ENCODE assay signal across 9 mouse cellular contexts in genomic region chr2:33847196-33847834, GRCm38 (mm10). TPM values are rescaled to one million over a fixed set of nuclear protein-coding genes. Genes with fewer than 3 reads are reported as not detected.
DNase-seq lines count a peak whose midpoint lies in the region; ATAC-seq lines count a peak whose summit lies in the region.
"Had no signal": no experiment of that assay in that cellular context is flagged by ENCODE, and none has a peak within 500 bp of the region (broad histone marks: within the 10 kb centered on the region; RNA-seq: fewer than 3 reads in every experiment).

No protein-coding gene starts in this region.

- DNase-seq in heart, postnatal 36 days: no peak
- no peak for DNase-seq in embryonic facial prominence, embryonic 11.5 days (ENCODE audit: low spot score)
- no peak for DNase-seq in B cell, adult 2 months
- no peak for DNase-seq in layer of hippocampus, postnatal 14 days (ENCODE audit: low spot score in 2 of 2)

- H3K4me3 ChIP-seq in heart, embryonic 16.5 days (ENCODE audit: low read length): no peak overlapping the region
- no peak overlapping the region for H3K4me3 ChIP-seq in embryonic facial prominence, embryonic 11.5 days (ENCODE audit: low read depth, low read length)
- no peak overlapping the region for H3K4me3 ChIP-seq in hindbrain, embryonic 16.5 days (ENCODE audit: low read length)
- H3K4me3 ChIP-seq in midbrain, embryonic 15.5 days: no peak overlapping the region
- H3K4me3 ChIP-seq in intestine, embryonic 16.5 days (ENCODE audit: low read length): no peak overlapping the region

- H3K36me3 ChIP-seq in heart, embryonic 16.5 days (ENCODE audit: control insufficient read depth, insufficient read depth): no peaks in the 10 kb centered on the region
- H3K36me3 ChIP-seq in embryonic facial prominence, embryonic 11.5 days (replicated peaks; ENCODE audit: control insufficient read depth, insufficient read depth, low read depth, low read length): no peaks in the 10 kb centered on the region
- H3K36me3 ChIP-seq in hindbrain, embryonic 16.5 days (ENCODE audit: control insufficient read depth, insufficient read depth, low read length): no peaks in the 10 kb centered on the region
- H3K36me3 ChIP-seq in midbrain, embryonic 15.5 days (replicated peaks): no peaks in the 10 kb centered on the region
- no peaks in the 10 kb centered on the region for H3K36me3 ChIP-seq in intestine, embryonic 16.5 days (ENCODE audit: control insufficient read depth, insufficient read depth, low read length)

- H3K9ac ChIP-seq in heart, embryonic 16.5 days (ENCODE audit: low read length): no peak overlapping the region
- no peak overlapping the region for H3K9ac ChIP-seq in embryonic facial prominence, embryonic 11.5 days (replicated peaks; ENCODE audit: low read length)
- peak overlapping the region; percentile 3 for H3K9ac ChIP-seq in hindbrain, embryonic 16.5 days (ENCODE audit: low read depth, low read length)
- no peak overlapping the region for H3K9ac ChIP-seq in midbrain, embryonic 15.5 days
- H3K9ac ChIP-seq in intestine, embryonic 16.5 days (ENCODE audit: low read depth, low read length): no peak overlapping the region

- ATAC-seq in heart, embryonic 16.5 days (replicated peaks; ENCODE audit: extremely low read depth, insufficient read depth, low FRiP score): no peak
- ATAC-seq in embryonic facial prominence, embryonic 11.5 days (replicated peaks; ENCODE audit: insufficient number of reproducible peaks, low FRiP score, low TSS enrichment, low read depth): no peak
- no peak for ATAC-seq in hindbrain, embryonic 16.5 days
- ATAC-seq in midbrain, embryonic 15.5 days (replicated peaks): no peak
- ATAC-seq in intestine, embryonic 16.5 days: no peak
- ATAC-seq: CD4-positive, CD25-positive, alpha-beta regulatory T cell, adult 4 months had no signal

- H3K27me3 ChIP-seq in heart, embryonic 16.5 days (ENCODE audit: control insufficient read depth, insufficient read depth, low read length): no peaks in the 10 kb centered on the region
- H3K27me3 ChIP-seq in embryonic facial prominence, embryonic 11.5 days (ENCODE audit: control insufficient read depth, insufficient read depth, low read length): no peaks in the 10 kb centered on the region
- no peaks in the 10 kb centered on the region for H3K27me3 ChIP-seq in hindbrain, embryonic 16.5 days (replicated peaks; ENCODE audit: control insufficient read depth, insufficient read depth, low read length)
- H3K27me3 ChIP-seq in midbrain, embryonic 15.5 days (replicated peaks): no peaks in the 10 kb centered on the region
- H3K27me3 ChIP-seq in intestine, embryonic 16.5 days (replicated peaks; ENCODE audit: control insufficient read depth, insufficient read depth, low read length): no peaks in the 10 kb centered on the region

- 80% methylated on average over 11 of the region's 11 CpGs for WGBS in heart, embryonic 16.5 days
- 83% methylated on average over 11 of the region's 11 CpGs for WGBS in embryonic facial prominence, embryonic 11.5 days
- 79% methylated on average over 11 of the region's 11 CpGs for WGBS in hindbrain, embryonic 16.5 days
- WGBS in midbrain, embryonic 15.5 days: 79% methylated on average over 11 of the region's 11 CpGs
- 81% methylated on average over 11 of the region's 11 CpGs for WGBS in intestine, embryonic 16.5 days

- intact Hi-C loops in heart, postnatal 36 days (cut with DNase I): no loop called here

- H3K9me3 ChIP-seq in heart, embryonic 16.5 days (replicated peaks; ENCODE audit: control insufficient read depth, low read length): no peaks in the 10 kb centered on the region
- H3K9me3 ChIP-seq in embryonic facial prominence, embryonic 11.5 days (replicated peaks; ENCODE audit: control insufficient read depth, low read length): no peaks in the 10 kb centered on the region
- no peaks in the 10 kb centered on the region for H3K9me3 ChIP-seq in hindbrain, embryonic 16.5 days (ENCODE audit: control insufficient read depth, low read length)
- H3K9me3 ChIP-seq in midbrain, embryonic 15.5 days: no peaks in the 10 kb centered on the region
- H3K9me3 ChIP-seq in intestine, embryonic 16.5 days (ENCODE audit: control insufficient read depth, low read length): no peaks in the 10 kb centered on the region

- H3K27ac ChIP-seq in heart, embryonic 16.5 days (ENCODE audit: low read length): peak overlapping the region; percentile 41; the same call in 1 of the 2 replicates
- H3K27ac ChIP-seq in embryonic facial prominence, embryonic 11.5 days (replicated peaks; ENCODE audit: low read depth, low read length): peak overlapping the region; percentile 10
- H3K27ac ChIP-seq in hindbrain, embryonic 16.5 days (ENCODE audit: low read depth, low read length): peak overlapping the region; percentile 59
- H3K27ac ChIP-seq in midbrain, embryonic 15.5 days: peak overlapping the region; percentile 55
- no peak overlapping the region for H3K27ac ChIP-seq in intestine, embryonic 16.5 days (ENCODE audit: low read length)

- H3K4me1 ChIP-seq in heart, embryonic 16.5 days (ENCODE audit: control insufficient read depth, insufficient read depth, low read length): peaks cover 25% of the 10 kb centered on the region
- no peaks in the 10 kb centered on the region for H3K4me1 ChIP-seq in embryonic facial prominence, embryonic 11.5 days (ENCODE audit: control insufficient read depth, insufficient read depth, low read length)
- H3K4me1 ChIP-seq in hindbrain, embryonic 16.5 days (ENCODE audit: control insufficient read depth, insufficient read depth, low read depth, low read length): peaks cover 19% of the 10 kb centered on the region
- peaks cover 31% of the 10 kb centered on the region for H3K4me1 ChIP-seq in midbrain, embryonic 15.5 days
- peaks cover 9% of the 10 kb centered on the region; the same call in 1 of the 2 replicates for H3K4me1 ChIP-seq in intestine, embryonic 16.5 days (ENCODE audit: control insufficient read depth, insufficient read depth, low read length)

- no peak overlapping the region for H3K4me2 ChIP-seq in heart, embryonic 16.5 days (ENCODE audit: low read depth, low read length)
- no peak overlapping the region for H3K4me2 ChIP-seq in embryonic facial prominence, embryonic 11.5 days (ENCODE audit: low read depth, low read length)
- H3K4me2 ChIP-seq in hindbrain, embryonic 16.5 days (ENCODE audit: low read length): no peak overlapping the region
- H3K4me2 ChIP-seq in midbrain, embryonic 15.5 days: no peak overlapping the region
- no peak overlapping the region for H3K4me2 ChIP-seq in intestine, embryonic 16.5 days (ENCODE audit: low read depth, low read length)

RNA-seq across cellular contexts. Expression of gene Mvb12b, which starts 40.4 kb away (rescaled TPM):
- 10.1 and 10.9 TPM in 2 replicates for polyA plus RNA-seq in heart, embryonic 16.5 days (2015; fragmentation: Nextera tagmentation; extraction: Ambion mirVana)
- 10 to 100 TPM; 17.3 to 18.0 TPM for total RNA-seq in heart, postnatal 36 days (2021)
- polyA plus RNA-seq in embryonic facial prominence, embryonic 11.5 days (2014; fragmentation: Nextera tagmentation; extraction: Ambion mirVana): 23.3 and 25.6 TPM in 2 replicates
- 43.9 and 46.5 TPM in 2 replicates for polyA plus RNA-seq in hindbrain, embryonic 16.5 days (2015; fragmentation: Nextera tagmentation; extraction: Ambion mirVana)
- polyA plus RNA-seq in midbrain, embryonic 15.5 days (2015; fragmentation: Nextera tagmentation; extraction: Ambion mirVana): 67.0 and 69.2 TPM in 2 replicates
- 7.9 and 8.5 TPM in 2 replicates for polyA plus RNA-seq in intestine, embryonic 16.5 days (2015; fragmentation: Nextera tagmentation; extraction: Ambion mirVana)
- total RNA-seq in layer of hippocampus, postnatal 14 days (2021): 10 to 100 TPM; 95.0 to 98.6 TPM
